Mouse (Mus musculus) small intestine, adult 2 months (tissue): ENCODE results near the gene Slc51a. TPM values are rescaled to one million over a fixed set of nuclear protein-coding genes. Genes with fewer than 3 reads are reported as not detected.

ENCODE experiments used
- H3K27ac ChIP-seq: fragments of 200-500 bp; 2 replicates; pipeline ENCODE4 v1.5.1; 2012; ENCODE audit warnings: low read depth, low read length, control low read depth, inconsistent platforms; ENCODE audit not compliant: insufficient read depth
- H3K27me3 ChIP-seq: fragments of 200-500 bp; 2 replicates; pipeline ENCODE4 v1.6.1; 2012; ENCODE audit warnings: mild to moderate bottlenecking, moderate library complexity, low read length, inconsistent platforms; ENCODE audit not compliant: control insufficient read depth, insufficient read depth
- H3K36me3 ChIP-seq: fragments of 200-500 bp; 2 replicates; pipeline ENCODE4 v1.6.1; 2012; ENCODE audit warnings: mild to moderate bottlenecking, low read length, control low read depth, inconsistent platforms; ENCODE audit not compliant: control insufficient read depth, insufficient read depth
- H3K4me1 ChIP-seq: fragments of 200-500 bp; 2 replicates; pipeline ENCODE4 v1.6.1; 2012; ENCODE audit warnings: low read length, inconsistent platforms, mixed read lengths; ENCODE audit not compliant: control insufficient read depth, insufficient read depth, insufficient read length
- H3K4me3 ChIP-seq: fragments of 200-500 bp; 2 replicates; pipeline ENCODE4 v1.5.1; 2012; ENCODE audit warnings: low read depth, mild to moderate bottlenecking, control low read depth, inconsistent platforms, low read length, moderate library complexity
- CTCF ChIP-seq: fragments of 200-500 bp; IDR thresholded peaks from 2 replicates; pipeline ENCODE4 v1.5.1; 2012; ENCODE audit warnings: low read depth, mild to moderate bottlenecking, control low read depth, inconsistent platforms, low read length, moderate library complexity, mixed read lengths; ENCODE audit not compliant: insufficient replicate concordance, insufficient read length; ENCODE audit errors: extremely low read depth
- POLR2A ChIP-seq: fragments of 200-500 bp; IDR thresholded peaks from 2 replicates; pipeline ENCODE4 v1.6.1; 2012; ENCODE audit warnings: low read depth, mild to moderate bottlenecking, control low read depth, inconsistent platforms, low read length, moderate library complexity
- WGBS: fragments of 180-500 bp; shearing (Covaris S2); methylation state at CpG from one replicate; pipeline ENCODE4 v1.1.7; 2018; 5-methylcytosine and 5-hydroxymethylcytosine counted together
- polyA plus RNA-seq: library from polyadenylated mRNA; depleted of rRNA; stranded (reverse); fragments of >200 nt; gene quantifications from 2 replicates; pipeline ENCODE4 v1.2.3, GENCODE M21; 2012

Gene Slc51a
- polyA plus RNA-seq, 1 experiment = 424 TPM

DNA sequence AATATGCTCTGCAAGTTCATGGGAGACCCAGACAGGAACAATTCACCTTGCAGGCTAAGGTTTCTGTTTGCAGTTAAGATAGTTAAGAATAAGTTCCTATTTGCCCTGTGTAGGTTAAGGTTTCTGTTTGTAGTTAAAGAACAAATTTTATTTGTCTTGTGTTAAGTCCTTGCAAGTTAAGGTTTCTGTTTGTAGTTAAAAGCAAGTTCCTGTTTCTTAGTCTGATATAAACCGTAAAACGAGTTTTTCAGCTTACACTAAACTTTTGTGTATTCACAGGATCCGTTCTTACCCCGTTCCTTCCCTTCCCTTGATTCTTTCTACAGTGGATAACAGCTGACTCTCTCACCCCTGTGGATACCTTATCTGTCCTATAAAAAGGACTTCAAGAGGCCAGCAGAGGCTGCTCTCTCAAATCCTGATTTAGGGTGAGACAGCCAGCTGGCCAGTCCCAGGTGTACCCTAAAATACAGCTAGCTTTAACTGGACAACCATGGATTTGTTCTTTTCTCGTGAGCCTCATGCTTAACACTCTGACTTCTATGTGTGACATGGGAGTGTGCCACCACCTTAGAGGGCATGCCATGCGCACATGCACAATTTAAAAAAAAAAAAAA is 35.0 kb upstream of the Slc51a start:
- 62% methylated on average over 6 of the region's 6 CpGs for WGBS
- peaks cover 16% of the 10 kb centered on the region; the same call in 1 of the 2 replicates for H3K4me1 ChIP-seq

DNA sequence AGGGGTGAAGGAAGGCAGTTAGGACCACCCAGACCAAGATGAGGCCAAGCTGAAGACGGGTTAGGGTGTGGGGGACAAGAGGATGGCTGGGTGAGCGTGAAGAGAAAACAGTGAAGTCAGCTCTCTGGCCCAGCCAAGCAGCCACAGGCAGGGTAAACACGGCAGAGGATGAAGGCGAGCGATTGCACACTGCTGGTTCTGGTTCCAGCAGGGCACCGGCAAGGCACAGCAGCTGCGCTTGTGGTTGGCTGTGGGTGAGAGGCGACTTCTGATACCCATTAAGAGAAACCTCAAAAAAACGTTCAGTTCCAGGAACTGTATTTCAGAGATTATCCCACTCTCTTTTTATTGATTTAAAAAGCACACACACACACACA is 32.7 kb upstream of the Slc51a start:
- TF ChIP-seq CTCF (no peak), POLR2A (no peak)
- no peak overlapping the region for H3K27ac ChIP-seq
- no peaks in the 10 kb centered on the region for H3K36me3 ChIP-seq
- H3K4me3 ChIP-seq = no peak overlapping the region
- 65% methylated on average over 9 of the region's 9 CpGs for WGBS
- no peaks in the 10 kb centered on the region for H3K27me3 ChIP-seq
- peaks cover 11% of the 10 kb centered on the region; the same call in 1 of the 2 replicates for H3K4me1 ChIP-seq

More for the DNA sequence above, 35.0 kb upstream of the Slc51a start:
- no peak for TF ChIP-seq POLR2A
- TF ChIP-seq CTCF = no peak
- H3K36me3 ChIP-seq = no peaks in the 10 kb centered on the region
- no peak overlapping the region for H3K4me3 ChIP-seq
- no peak overlapping the region for H3K27ac ChIP-seq
- no peaks in the 10 kb centered on the region for H3K27me3 ChIP-seq

- no peaks in the 10 kb centered on the region for H3K36me3 ChIP-seq
- H3K27ac ChIP-seq = no peak overlapping the region
- no peaks in the 10 kb centered on the region for H3K27me3 ChIP-seq
- H3K4me1 ChIP-seq = peaks cover 11% of the 10 kb centered on the region; the same call in 1 of the 2 replicates
- WGBS = 82% methylated on average over 15 of the region's 15 CpGs
- TF ChIP-seq CTCF (no peak), POLR2A (no peak)
- H3K4me3 ChIP-seq = no peak overlapping the region
Observed at GRCm38 (mm10) chr16:32519656-32520371, 32.1 kb upstream of the Slc51a start.

DNA sequence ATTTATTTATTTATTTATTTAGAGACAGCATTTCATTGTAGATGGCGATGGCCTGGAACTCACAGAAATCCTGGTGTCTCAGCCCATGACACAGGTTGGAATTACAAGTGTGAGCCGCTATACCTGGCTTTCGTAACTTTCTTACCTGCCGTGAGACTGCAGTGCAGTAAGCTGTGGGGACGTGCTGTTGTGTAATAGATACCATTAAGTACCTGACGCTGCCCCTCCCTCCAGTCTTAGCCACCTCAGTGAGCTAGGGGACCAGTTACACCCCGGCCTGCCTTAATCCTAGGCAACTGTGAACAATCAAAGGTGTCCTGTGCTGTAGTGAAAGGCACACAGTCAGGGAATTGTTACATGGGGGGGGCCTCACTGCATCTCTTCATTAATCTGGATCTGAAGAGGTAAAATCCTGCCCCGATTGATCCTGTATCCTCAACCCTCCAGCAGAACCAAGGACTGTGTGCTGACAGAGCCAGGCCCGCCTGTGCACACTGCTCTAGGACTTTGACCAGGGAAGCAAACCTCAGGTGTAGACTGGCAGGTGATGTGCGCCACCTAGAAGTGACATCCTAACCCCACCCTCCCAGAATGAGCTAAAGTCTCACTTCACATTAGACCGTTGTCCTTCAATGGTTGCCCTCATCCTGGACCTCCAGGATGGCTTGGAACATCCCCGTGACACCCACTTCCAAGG is 30.3 kb upstream of the Slc51a start:
- Histone ChIP-seq H3K27me3 (no peaks in the 10 kb centered on the region), H3K27ac (peak overlapping the region; percentile 27; the same call in 1 of the 2 replicates), H3K4me3 (no peak overlapping the region), H3K4me1 (peaks cover 3% of the 10 kb centered on the region; the same call in 1 of the 2 replicates), H3K36me3 (no peaks in the 10 kb centered on the region)
- WGBS = 40% methylated on average over 12 of the region's 12 CpGs
- TF ChIP-seq POLR2A = no peak

DNA sequence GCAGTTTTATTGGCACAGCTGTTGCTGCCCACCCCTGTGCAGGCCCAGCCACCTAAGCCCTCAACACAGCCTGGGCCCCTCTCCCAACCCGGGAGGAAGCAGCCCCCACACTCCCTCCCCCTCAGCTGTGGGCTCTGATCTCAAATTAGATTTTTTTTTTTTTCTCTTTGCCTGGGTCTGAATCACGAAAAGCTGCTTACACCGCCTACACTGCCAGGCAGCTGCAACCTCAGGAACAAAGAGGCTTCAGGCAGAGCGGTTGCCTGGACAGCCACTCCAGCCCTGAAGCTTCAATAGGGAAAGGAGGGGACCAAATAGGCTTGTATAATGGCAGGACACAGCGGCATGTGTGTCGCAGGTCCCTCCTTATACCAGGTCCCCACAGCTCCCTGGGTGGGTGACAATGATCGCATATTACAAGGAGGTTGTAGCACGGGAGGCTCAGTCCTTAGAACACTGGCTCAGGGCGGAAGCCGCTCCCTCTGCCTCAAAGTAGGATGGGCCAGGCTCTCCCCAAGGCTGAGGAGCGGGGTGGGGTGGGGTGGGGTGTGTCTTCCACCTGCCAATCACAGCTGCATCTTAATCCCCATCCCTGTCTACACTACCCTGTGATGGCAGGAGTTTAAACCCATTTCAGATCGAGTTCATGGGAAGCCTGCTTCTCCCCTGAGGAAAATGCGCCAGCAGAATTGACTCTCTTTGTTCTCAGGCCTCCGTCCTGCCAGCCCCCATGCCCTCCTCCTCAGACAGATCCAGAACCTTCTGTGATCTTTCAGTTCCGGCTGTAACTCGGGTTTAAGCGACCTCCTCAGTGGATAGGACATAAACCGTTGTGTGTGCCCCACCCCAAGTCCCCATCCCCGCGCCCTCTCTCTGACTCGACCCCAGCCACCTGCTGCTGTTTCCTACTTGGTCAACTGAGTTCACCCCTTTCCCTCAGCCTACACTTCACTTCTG is 28.6 kb upstream of the Slc51a start:
- no peak overlapping the region for H3K4me3 ChIP-seq
- no peaks in the 10 kb centered on the region for H3K27me3 ChIP-seq
- WGBS = 30% methylated on average over 21 of the region's 21 CpGs
- TF ChIP-seq POLR2A = no peak
- no peak for TF ChIP-seq CTCF
- H3K36me3 ChIP-seq = no peaks in the 10 kb centered on the region
- H3K27ac ChIP-seq = no peak overlapping the region
- H3K4me1 ChIP-seq = peaks cover 3% of the 10 kb centered on the region; the same call in 1 of the 2 replicates

DNA sequence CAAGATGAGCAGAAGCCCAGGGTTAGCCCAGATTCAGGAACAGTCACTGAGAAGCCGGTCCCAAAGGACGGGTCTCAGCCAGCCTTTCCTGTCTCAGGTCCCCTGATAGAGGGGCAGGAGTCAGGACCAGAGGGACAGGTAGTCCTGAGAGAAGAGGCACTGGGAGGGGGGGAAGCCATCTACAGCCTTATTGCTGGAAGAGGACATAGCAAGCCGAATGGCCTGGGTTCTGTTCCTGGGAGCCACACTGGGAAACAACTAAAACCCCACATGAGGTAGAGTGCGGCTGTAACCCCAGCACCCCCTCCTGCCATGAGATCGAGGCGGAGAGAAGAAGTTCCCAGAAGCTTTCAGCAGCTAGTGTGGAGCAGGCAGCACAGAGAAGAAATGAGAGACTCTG is 26.3 kb upstream of the Slc51a start:
- Histone ChIP-seq H3K4me1 (peaks cover 18% of the 10 kb centered on the region), H3K27me3 (no peaks in the 10 kb centered on the region), H3K4me3 (no peak overlapping the region), H3K36me3 (no peaks in the 10 kb centered on the region), H3K27ac (no peak overlapping the region)
- no peak for TF ChIP-seq POLR2A
- TF ChIP-seq CTCF = no peak
- WGBS = 97% methylated on average over 6 of the region's 6 CpGs
